Mouse (Mus musculus) intestine, postnatal 0 days (tissue): ENCODE results near the gene Ier3. TPM values are rescaled to one million over a fixed set of nuclear protein-coding genes. Genes with fewer than 3 reads are reported as not detected.

Source experiments
- ATAC-seq: fragments of 200-750 bp; cut with Nextera tagmentation; 2 replicates; pipeline ENCODE4 v1.8.0; 2017; ENCODE audit warnings: mild to moderate bottlenecking, moderate TSS enrichment, moderate library complexity
- H3K27ac ChIP-seq: fragments of 300-500 bp; sonication (generic); 2 replicates; pipeline ENCODE4 v1.5.1; 2014; ENCODE audit warnings: mild to moderate bottlenecking, low read depth, low read length, moderate library complexity
- H3K27me3 ChIP-seq: fragments of 300-500 bp; sonication (generic); replicated peaks from 2 replicates; pipeline ENCODE4 v1.6.1; 2014; ENCODE audit warnings: low read length, mixed read lengths; ENCODE audit not compliant: control insufficient read depth, insufficient read depth
- H3K36me3 ChIP-seq: fragments of 300-500 bp; sonication (generic); 2 replicates; pipeline ENCODE4 v1.6.1; 2014; ENCODE audit warnings: mild to moderate bottlenecking, moderate library complexity; ENCODE audit not compliant: control insufficient read depth, insufficient read depth
- H3K4me1 ChIP-seq: fragments of 300-500 bp; sonication (generic); replicated peaks from 2 replicates; pipeline ENCODE4 v1.6.1; 2014; ENCODE audit warnings: antibody characterized with exemption, low read length, mixed read lengths; ENCODE audit not compliant: control insufficient read depth, insufficient read depth
- H3K4me2 ChIP-seq: fragments of 300-500 bp; sonication (generic); replicated peaks from 2 replicates; pipeline ENCODE4 v1.6.1; 2014; ENCODE audit warnings: low read depth, mild to moderate bottlenecking, moderate library complexity
- H3K4me3 ChIP-seq: fragments of 300-500 bp; sonication (generic); 2 replicates; pipeline ENCODE4 v1.5.1; 2014; ENCODE audit warnings: low read depth, low read length
- H3K9ac ChIP-seq: fragments of 300-500 bp; sonication (generic); 2 replicates; pipeline ENCODE4 v1.6.1; 2014; ENCODE audit warnings: mild to moderate bottlenecking, low read depth, low read length
- H3K9me3 ChIP-seq: fragments of 300-500 bp; sonication (generic); 2 replicates; pipeline ENCODE4 v1.6.1; 2016; ENCODE audit warnings: mixed run types; ENCODE audit not compliant: control insufficient read depth
- CTCF ChIP-seq: sonication (generic); IDR thresholded peaks from 2 replicates; pipeline ENCODE4 v1.5.1; 2016; ENCODE audit warnings: low read depth, mild to moderate bottlenecking, control low read depth, antibody characterized with exemption, moderate library complexity
- WGBS: fragments of 180-500 bp; shearing (Covaris S2); extraction: QIAGEN DNeasy Blood & Tissue Kit; methylation state at CpG from one replicate; pipeline ENCODE4 v1.1.7; 2014; 5-methylcytosine and 5-hydroxymethylcytosine counted together
- polyA plus RNA-seq: library from polyadenylated mRNA; unstranded; fragments of >200 nt; fragmentation: Nextera tagmentation; extraction: Ambion mirVana; gene quantifications from 2 replicates; pipeline ENCODE4 v1.2.1, GENCODE M21; 2015

Gene Ier3
- polyA plus RNA-seq, 1 experiment from 2014 or later = 34.6 TPM

DNA sequence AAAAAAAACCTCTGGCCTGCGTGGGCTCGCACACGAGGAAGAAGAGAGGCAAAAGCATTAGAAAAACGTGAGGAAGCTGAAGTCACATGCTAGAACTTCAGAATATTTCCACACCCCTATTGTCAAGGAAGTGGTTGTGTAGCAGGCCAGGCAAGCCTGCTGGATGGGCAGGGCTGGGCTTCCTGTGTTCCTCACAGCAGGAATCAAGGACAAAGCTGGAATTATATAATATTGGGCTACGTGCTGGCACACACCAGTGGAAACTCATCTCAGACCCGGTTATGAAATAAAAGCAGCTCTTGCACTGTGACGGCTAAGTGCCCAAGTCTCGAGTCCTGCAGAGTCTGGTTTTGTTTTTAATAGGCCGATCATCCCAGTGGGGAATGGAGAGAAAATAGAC lies 13.4 kb upstream of the Ier3 start:
- TF ChIP-seq CTCF = no peak
- Histone ChIP-seq H3K4me2 (no peak overlapping the region), H3K27ac (no peak overlapping the region), H3K27me3 (no peaks in the 10 kb centered on the region), H3K36me3 (no peaks in the 10 kb centered on the region), H3K4me1 (no peaks in the 10 kb centered on the region), H3K9ac (no peak overlapping the region), H3K9me3 (no peaks in the 10 kb centered on the region), H3K4me3 (no peak overlapping the region)
- ATAC-seq = no peak
- WGBS = 46% methylated on average over 9 of the region's 9 CpGs

- Histone ChIP-seq H3K27me3 (no peaks in the 10 kb centered on the region), H3K9me3 (no peaks in the 10 kb centered on the region), H3K4me2 (no peak overlapping the region), H3K27ac (no peak overlapping the region), H3K4me3 (no peak overlapping the region), H3K9ac (no peak overlapping the region), H3K4me1 (peaks cover 6% of the 10 kb centered on the region; the same call in 1 of the 2 replicates), H3K36me3 (no peaks in the 10 kb centered on the region)
- TF ChIP-seq CTCF = no peak
- ATAC-seq = no peak
- whole genome bisulfite sequencing = 91% methylated on average over 11 of the region's 11 CpGs
These were observed 12.1 kb upstream of the Ier3 start for GRCm38 (mm10) chr17:35809395-35809794.

GRCm38 (mm10) chr17:35810900-35811648 lies 10.4 kb upstream of the Ier3 start:
- 77% methylated on average over 5 of the region's 5 CpGs for WGBS
- no peak overlapping the region for H3K4me3 ChIP-seq
- H3K4me2 ChIP-seq = no peak overlapping the region
- H3K4me1 ChIP-seq = peaks cover 9% of the 10 kb centered on the region; the same call in 1 of the 2 replicates
- H3K27ac ChIP-seq = no peak overlapping the region
- H3K27me3 ChIP-seq = no peaks in the 10 kb centered on the region
- H3K9ac ChIP-seq = no peak overlapping the region
- no peaks in the 10 kb centered on the region for H3K36me3 ChIP-seq
- no peak for TF ChIP-seq CTCF
- H3K9me3 ChIP-seq = no peaks in the 10 kb centered on the region
- no peak for ATAC-seq

DNA sequence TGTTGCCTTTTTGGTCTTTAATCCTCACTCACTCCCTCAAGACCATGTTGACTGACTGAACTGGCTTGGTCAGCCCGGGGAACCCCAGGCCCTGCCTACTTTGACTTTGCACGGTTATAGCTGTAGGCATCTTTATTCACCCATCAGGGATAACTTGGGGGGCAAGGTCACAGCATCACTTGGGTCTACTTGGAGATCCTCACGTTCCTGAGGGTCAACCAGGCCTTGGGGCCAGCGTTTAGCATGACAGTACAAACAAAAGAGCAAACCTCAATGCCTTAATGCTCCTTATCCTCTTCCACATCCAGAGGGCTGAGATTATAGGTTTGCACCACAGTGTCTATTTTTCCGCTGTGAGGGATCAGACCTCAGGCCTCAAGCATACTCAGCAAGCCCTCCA lies 9.2 kb upstream of the Ier3 start:
- no peak for ATAC-seq
- H3K4me1 ChIP-seq = peaks cover 9% of the 10 kb centered on the region
- WGBS = 82% methylated on average over 5 of the region's 5 CpGs
- H3K36me3 ChIP-seq = no peaks in the 10 kb centered on the region
- H3K27ac ChIP-seq = peak overlapping the region; percentile 70; the same call in 1 of the 2 replicates
- H3K4me3 ChIP-seq = no peak overlapping the region
- H3K4me2 ChIP-seq = no peak overlapping the region
- no peaks in the 10 kb centered on the region for H3K27me3 ChIP-seq
- H3K9me3 ChIP-seq = no peaks in the 10 kb centered on the region
- H3K9ac ChIP-seq = no peak overlapping the region
- no peak for TF ChIP-seq CTCF

DNA sequence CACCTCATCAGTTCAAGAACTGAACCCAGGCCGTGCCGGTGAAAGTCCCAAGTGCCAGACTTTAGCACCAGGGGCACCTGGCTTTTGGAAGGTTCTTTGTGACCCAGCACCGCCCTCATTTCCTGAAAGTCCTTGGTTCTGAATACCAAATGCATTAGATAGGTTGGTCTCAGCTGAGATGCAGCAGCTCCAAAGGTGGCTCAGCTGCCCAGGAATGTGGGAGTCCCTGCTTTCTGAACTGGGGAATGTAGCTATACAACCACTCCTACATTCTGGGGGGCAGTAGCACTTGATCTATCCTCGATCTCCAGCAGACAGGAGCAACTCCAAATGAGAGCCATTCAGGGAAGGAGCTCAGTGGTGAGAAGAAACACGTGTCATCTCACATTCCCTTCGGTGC lies 8.7 kb upstream of the Ier3 start:
- no peaks in the 10 kb centered on the region for H3K27me3 ChIP-seq
- 68% methylated on average over 6 of the region's 6 CpGs for WGBS
- no peak for TF ChIP-seq CTCF
- no peak for ATAC-seq
- peak overlapping the region; percentile 70; the same call in 1 of the 2 replicates for H3K27ac ChIP-seq
- peaks cover 9% of the 10 kb centered on the region for H3K4me1 ChIP-seq
- no peak overlapping the region for H3K4me3 ChIP-seq
- no peaks in the 10 kb centered on the region for H3K9me3 ChIP-seq
- H3K36me3 ChIP-seq = no peaks in the 10 kb centered on the region
- no peak overlapping the region for H3K9ac ChIP-seq
- H3K4me2 ChIP-seq = no peak overlapping the region

DNA sequence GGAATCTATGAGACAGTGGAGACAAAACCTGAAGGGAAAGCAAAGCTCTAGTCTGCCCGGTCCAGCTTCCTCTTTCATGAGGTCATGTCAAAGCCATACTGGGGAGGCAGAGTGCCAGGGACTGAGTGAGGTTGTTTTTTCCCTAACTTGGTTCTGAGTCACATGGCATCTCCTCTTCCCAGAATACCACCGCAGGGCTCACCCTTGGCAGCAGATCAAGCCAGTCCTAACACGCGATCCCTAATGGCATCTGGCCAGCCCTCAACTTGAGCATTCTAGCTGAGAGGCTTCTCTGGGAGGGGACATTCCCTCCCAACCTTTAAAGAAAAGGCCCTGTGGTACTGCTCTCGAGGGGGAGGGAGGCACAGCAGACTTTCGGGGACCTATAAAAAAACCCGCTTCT lies 8.2 kb upstream of the Ier3 start:
- peak; percentile 48 for ATAC-seq
- H3K9me3 ChIP-seq = no peaks in the 10 kb centered on the region
- H3K27ac ChIP-seq = 0 out of 2 replicates have a peak overlapping the region, but pooled peaks have one; percentile 41
- H3K4me2 ChIP-seq = 0 out of 2 replicates have a peak overlapping the region, but pooled peaks have one; percentile 13
- 43% methylated on average over 7 of the region's 7 CpGs for WGBS
- no peak overlapping the region for H3K4me3 ChIP-seq
- no peak overlapping the region for H3K9ac ChIP-seq
- no peak for TF ChIP-seq CTCF
- no peaks in the 10 kb centered on the region for H3K36me3 ChIP-seq
- no peaks in the 10 kb centered on the region for H3K27me3 ChIP-seq
- H3K4me1 ChIP-seq = peaks cover 9% of the 10 kb centered on the region
